Mouse (Mus musculus) ovary, adult 2 months (tissue): ENCODE results near the gene Lingo2. TPM values are rescaled to one million over a fixed set of nuclear protein-coding genes. Genes with fewer than 3 reads are reported as not detected.

Experiments
- polyA plus RNA-seq: library from polyadenylated mRNA; depleted of rRNA; stranded (reverse); fragments of >200 nt; gene quantifications from 2 replicates; pipeline ENCODE4 v1.2.3, GENCODE M21; 2012; rRNA removed

Gene Lingo2
- polyA plus RNA-seq = 0.11 and 0.17 TPM in 2 replicates

DNA sequence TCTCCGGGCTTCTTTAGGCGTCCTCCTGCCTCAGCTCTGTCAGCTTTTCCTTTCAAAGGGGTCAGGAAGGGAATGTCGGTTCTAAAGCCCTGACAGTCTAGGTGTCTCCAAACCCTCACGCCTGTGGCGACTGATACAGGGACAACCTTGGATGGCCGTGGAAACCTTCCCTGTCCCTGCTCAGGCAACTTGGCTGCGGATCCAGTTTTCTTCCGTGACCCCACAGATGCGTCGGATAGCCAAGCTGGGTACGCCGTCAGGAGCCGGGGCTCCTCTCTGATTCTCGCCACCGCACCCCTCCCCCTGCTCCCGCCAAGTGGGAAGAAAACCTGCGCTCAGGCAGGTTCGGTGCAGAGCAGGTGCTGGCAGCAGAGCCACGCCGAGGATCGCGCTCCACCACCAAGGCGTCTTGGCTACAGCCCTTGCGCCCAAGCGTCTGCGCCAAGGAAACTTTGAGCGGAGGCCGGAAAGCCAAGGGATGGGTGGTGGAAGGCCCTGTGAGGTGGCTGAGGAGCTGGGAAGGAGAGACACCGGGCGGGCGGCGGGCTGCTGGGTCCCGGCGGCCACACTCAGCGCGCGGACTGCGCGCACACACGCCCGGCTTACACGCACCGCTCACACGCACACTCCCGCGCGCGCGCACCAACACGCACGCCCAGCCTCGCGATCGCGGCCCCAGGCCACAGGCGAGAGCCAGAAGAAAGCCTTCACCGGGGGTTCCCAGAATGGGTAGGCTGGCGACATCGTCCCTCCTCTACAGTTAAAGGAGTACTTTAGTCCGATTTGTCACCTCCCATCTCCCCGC is at the start of gene Lingo2:
Gene Lingo2, minus strand, starts transcription at position 598 of the 805 bp plus-strand sequence.

